ENCODE assay signal across 24 mouse cellular contexts in genomic region chr19:9100297-9101061, GRCm38 (mm10). TPM values are rescaled to one million over a fixed set of nuclear protein-coding genes. Genes with fewer than 3 reads are reported as not detected.
A peak's percentile ranks its signal among the peaks of the same experiment; 100 is the strongest.
DNase-seq lines count a peak whose midpoint lies in the region; ATAC-seq and TF ChIP-seq lines count a peak whose summit lies in the region.
"Had no signal": no experiment of that assay in that cellular context is flagged by ENCODE, and none has a peak within 500 bp of the region (broad histone marks: within the 10 kb centered on the region; RNA-seq: fewer than 3 reads in every experiment).

No protein-coding gene starts in this region.

- no peak for ATAC-seq in midbrain, embryonic 15.5 days (replicated peaks)

- H3K9ac ChIP-seq in ES-E14 (ENCODE audit: insufficient read depth, low read depth, low read length, poor library complexity, severe bottlenecking): peak overlapping the region; percentile 19; the same call in 1 of the 2 replicates
- no peak overlapping the region for H3K9ac ChIP-seq in midbrain, embryonic 15.5 days
- H3K9ac ChIP-seq: forebrain, embryonic 12.5 days; hindbrain, embryonic 15.5 days; lung, embryonic 15.5 days had no signal

- no peak overlapping the region for H3K27ac ChIP-seq in ES-E14 (ENCODE audit: insufficient read depth, low read depth, low read length, poor library complexity, severe bottlenecking)
- H3K27ac ChIP-seq in midbrain, embryonic 15.5 days: no peak overlapping the region
- H3K27ac ChIP-seq: forebrain, embryonic 12.5 days; heart, adult 2 months; hindbrain, embryonic 15.5 days; layer of hippocampus, adult 2 months; lung, embryonic 15.5 days had no signal

- H3K4me1 ChIP-seq in ES-E14 (ENCODE audit: control insufficient read depth in 2 of 2, insufficient read depth in 2 of 2, low read length in 2 of 2, poor library complexity in 1 of 2): no peaks in the 10 kb centered on the region; a peak in 1 of 4 replicates
- no peaks in the 10 kb centered on the region for H3K4me1 ChIP-seq in midbrain, embryonic 15.5 days
- H3K4me1 ChIP-seq: forebrain, embryonic 12.5 days; hindbrain, embryonic 15.5 days had no signal

- no peaks in the 10 kb centered on the region for H3K27me3 ChIP-seq in midbrain, embryonic 15.5 days (replicated peaks)
- H3K27me3 ChIP-seq: forebrain, embryonic 12.5 days; hindbrain, embryonic 15.5 days; lung, embryonic 15.5 days had no signal

- no peaks in the 10 kb centered on the region for H3K9me3 ChIP-seq in ES-E14 (ENCODE audit: control insufficient read depth, insufficient read depth, low read depth, low read length)
- no peaks in the 10 kb centered on the region for H3K9me3 ChIP-seq in midbrain, embryonic 15.5 days
- H3K9me3 ChIP-seq: forebrain, embryonic 12.5 days; hindbrain, embryonic 15.5 days; lung, embryonic 15.5 days had no signal

- in situ Hi-C loops in ES-E14 (cut with MboI; ENCODE audit: low sequenced_read_pairs in 2 of 2, unreplicated experiment in 2 of 2): no loop called here

- H3K4me3 ChIP-seq in ES-E14 (ENCODE audit: insufficient read depth in 1 of 2, low read depth in 1 of 2, low read length in 2 of 2, poor library complexity in 1 of 2, severe bottlenecking in 1 of 2): peak overlapping the region in 1 of 2 experiments; percentile 9; a peak in 1 of 4 replicates
- H3K4me3 ChIP-seq in midbrain, embryonic 15.5 days: no peak overlapping the region
- H3K4me3 ChIP-seq: forebrain, embryonic 12.5 days; heart, adult 2 months; hindbrain, embryonic 15.5 days; layer of hippocampus, adult 2 months; lung, embryonic 15.5 days had no signal

- H3K4me2 ChIP-seq in midbrain, embryonic 15.5 days: no peak overlapping the region
- H3K4me2 ChIP-seq: forebrain, embryonic 12.5 days; hindbrain, embryonic 15.5 days; lung, embryonic 15.5 days had no signal

- no peaks in the 10 kb centered on the region for H3K36me3 ChIP-seq in ES-E14 (ENCODE audit: control insufficient read depth, insufficient read depth, low read length, poor library complexity, severe bottlenecking)
- H3K36me3 ChIP-seq in midbrain, embryonic 15.5 days (replicated peaks): no peaks in the 10 kb centered on the region
- H3K36me3 ChIP-seq: forebrain, embryonic 12.5 days; hindbrain, embryonic 15.5 days; lung, embryonic 15.5 days had no signal

- WGBS in midbrain, embryonic 15.5 days: 89% methylated on average over 17 of the region's 17 CpGs

- peak; percentile 2 for DNase-seq in gastrocnemius, postnatal 10 days
- no peak for DNase-seq in gastrocnemius, postnatal 25 days
- peak; percentile 59 for DNase-seq in CD4-positive helper T cell, adult 2 months (ENCODE audit: low read depth, low spot score)
- no peak for DNase-seq in ES-E14 (ENCODE audit: low read depth, low spot score)
- peak; percentile 82 for DNase-seq in induced T-regulatory cell, adult 2 months (ENCODE audit: low read depth)
- no peak for DNase-seq in heart, adult 8-10 months (ENCODE audit: low spot score)
- DNase-seq: cerebellum, adult 11 months; cerebellum, postnatal 25 days; heart, adult 2 months; kidney, adult 11 months; kidney, postnatal 10 days; liver; midbrain, embryonic 14.5 days; right cerebral cortex, postnatal 25 days; thymus, adult 2 months had no signal

TF ChIP-seq in ES-E14, 5 proteins besides CTCF, POLR2A, EP300 and RAD21:
- TF ChIP-seq ZC3H11A (IDR thresholded peaks at IDR 0.05; ENCODE audit: borderline replicate concordance, low read depth, low read length) (no peak), MAFK (IDR thresholded peaks at IDR 0.05; ENCODE audit: insufficient read depth, low read depth, low read length) (peak; percentile 97)
TF ChIP-seq in ES-E14: peak in this region for 1.

RNA-seq across cellular contexts. Expression of gene Scgb1a1, which starts 12.7 kb away (rescaled TPM):
- total RNA-seq in gastrocnemius, postnatal 10 days (2021): under 1 TPM in 1 of 2 experiments, not detected in 1; 0.63 TPM
- total RNA-seq in gastrocnemius, postnatal 25 days (2021): not detected
- total RNA-seq in ES-E14 (2012; rRNA removed): not detected in 2 replicates
- 10 to 100 TPM in 1 of 4 experiments, not detected in 3; 44.8 TPM for total RNA-seq in heart, adult 8-10 months (2022)
- polyA plus RNA-seq in midbrain, embryonic 15.5 days (2015; fragmentation: Nextera tagmentation; extraction: Ambion mirVana): not detected in 2 replicates
- total RNA-seq: layer of hippocampus, adult 2 months; left cerebral cortex, postnatal 36 days; megakaryocyte progenitor cell, adult 5-6 weeks had no signal
- polyA plus RNA-seq: brain, embryonic 14.5 days; C2C12; forebrain, embryonic 12.5 days; hindbrain, embryonic 15.5 days; midbrain, embryonic 14.5 days had no signal

RNA-seq across cellular contexts. Expression of gene Asrgl1, which starts 35.0 kb away (rescaled TPM):
- 10 to 100 TPM; 11.1 to 14.2 TPM for total RNA-seq in gastrocnemius, postnatal 10 days (2021)
- 10 to 100 TPM; 25.1 to 26.0 TPM for total RNA-seq in gastrocnemius, postnatal 25 days (2021)
- 14.4 and 17.2 TPM in 2 replicates for total RNA-seq in ES-E14 (2012; rRNA removed)
- 10 to 100 TPM; 31.9 to 37.3 (median 37.2) TPM for total RNA-seq in heart, adult 8-10 months (2022)
- polyA plus RNA-seq in midbrain, embryonic 15.5 days (2015; fragmentation: Nextera tagmentation; extraction: Ambion mirVana): 20.3 and 24.1 TPM in 2 replicates

Comparison
In these comparisons a context has a peak if more than half of its experiments do, and no peak if none do; other contexts are left out.
1. DNase-seq: peak in gastrocnemius, postnatal 10 days (single experiment), CD4-positive helper T cell, adult 2 months (single experiment) and induced T-regulatory cell, adult 2 months (single experiment); none in gastrocnemius, postnatal 25 days (single experiment), ES-E14 (single experiment) and heart, adult 8-10 months (single experiment).